Mouse (Mus musculus): ENCODE results near the gene Pik3cb.
A peak's percentile ranks its signal among the peaks of the same experiment; 100 is the strongest.

Pik3cb gene

DNA sequence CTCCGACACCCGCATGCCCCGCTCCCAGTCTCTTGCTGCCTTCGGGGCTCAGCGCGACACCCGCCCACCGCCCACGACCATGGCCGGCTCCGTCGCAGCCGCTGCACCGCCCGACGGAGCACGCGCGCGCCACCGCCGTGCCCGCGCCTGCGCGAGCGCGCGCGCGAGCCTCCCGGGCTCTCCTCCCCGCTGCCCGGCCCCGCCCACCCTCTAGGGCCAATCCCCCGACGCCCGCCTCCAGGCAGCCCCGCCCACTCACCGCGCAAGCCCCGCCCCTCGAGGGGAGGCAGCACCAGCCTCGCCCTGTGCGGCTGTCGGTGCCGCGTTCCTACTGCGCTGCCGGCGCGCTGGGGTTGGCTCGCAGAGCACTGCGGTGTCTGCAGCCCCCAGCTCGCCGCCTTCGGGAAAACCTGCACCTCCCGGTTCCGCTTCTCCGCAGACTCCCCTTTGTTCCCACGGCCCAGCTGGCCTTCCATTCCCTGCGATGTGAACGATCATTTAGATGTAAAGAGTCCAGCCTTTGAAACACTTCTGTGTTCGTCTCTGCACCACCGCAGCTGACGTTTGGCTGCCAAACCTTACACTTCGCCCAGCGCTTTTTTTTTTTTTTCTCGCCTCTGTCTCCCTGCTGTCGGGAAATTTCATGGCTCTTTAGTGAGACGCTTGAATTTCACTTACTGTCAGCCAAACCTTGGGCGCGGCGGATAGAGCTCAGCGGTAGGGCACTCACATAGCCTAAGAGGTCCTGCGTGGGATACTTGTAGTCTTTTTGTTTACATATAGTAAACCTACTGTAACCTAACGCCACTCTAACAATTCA, at the start of gene Pik3cb:
Gene Pik3cb (minus strand): TSS at position 559 of the 820 bp plus-strand sequence.
- peak; percentile 98 to 100 for DNase-seq (ENCODE audit: low spot score in 2 of 2)

DNA sequence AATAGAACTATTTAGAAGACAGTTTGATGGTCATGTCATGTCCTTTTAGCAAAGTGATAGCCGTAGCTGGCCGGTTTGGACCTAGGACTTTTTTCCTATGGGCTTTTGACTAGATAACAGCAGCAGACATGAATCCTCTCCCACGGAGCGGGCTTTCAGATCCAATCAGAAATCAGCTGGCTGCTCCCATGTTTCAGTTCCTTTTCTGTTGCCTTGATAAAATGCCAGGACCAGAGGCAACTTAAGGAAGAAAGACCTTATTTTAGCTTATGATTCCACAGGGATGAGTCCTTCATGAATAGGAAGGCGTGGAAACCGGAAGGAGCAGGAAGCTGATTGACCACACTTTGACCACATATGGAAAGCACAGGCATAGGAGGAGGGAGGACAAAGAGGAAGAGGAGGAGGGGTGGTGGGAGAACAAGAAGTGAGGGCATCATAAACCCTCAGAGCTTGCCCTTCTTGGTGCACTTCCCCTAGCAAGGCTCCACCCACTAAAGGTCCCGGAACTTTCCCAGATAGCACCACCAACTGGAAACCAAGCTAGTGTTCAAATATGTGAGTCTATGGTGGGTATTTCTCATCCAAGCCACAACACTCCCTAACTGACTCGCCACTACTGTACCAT, 42.7 kb upstream of the Pik3cb start:
- DNase-seq (ENCODE audit: low spot score in 2 of 2), result no peak

DNA sequence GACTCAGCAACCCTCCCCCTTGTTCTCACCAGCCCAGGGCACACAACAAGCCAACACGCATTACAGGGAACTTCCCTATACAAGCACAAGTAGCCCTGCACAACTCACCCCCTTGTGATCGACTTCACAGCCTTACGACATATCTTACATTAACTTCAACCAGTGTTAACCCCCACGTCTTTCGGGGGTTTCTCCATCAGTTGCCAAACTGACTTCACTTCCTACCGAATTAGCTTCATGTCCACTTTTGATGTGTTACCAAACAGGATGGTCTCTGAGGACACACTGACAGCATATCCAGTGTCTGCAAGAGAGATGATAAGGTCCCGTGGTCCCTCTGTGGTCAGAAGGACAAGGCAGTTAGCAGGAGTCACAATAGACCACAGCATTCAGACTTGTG, 41.7 kb upstream of the Pik3cb start:
- no peak for DNase-seq (ENCODE audit: low spot score in 2 of 2)

DNA sequence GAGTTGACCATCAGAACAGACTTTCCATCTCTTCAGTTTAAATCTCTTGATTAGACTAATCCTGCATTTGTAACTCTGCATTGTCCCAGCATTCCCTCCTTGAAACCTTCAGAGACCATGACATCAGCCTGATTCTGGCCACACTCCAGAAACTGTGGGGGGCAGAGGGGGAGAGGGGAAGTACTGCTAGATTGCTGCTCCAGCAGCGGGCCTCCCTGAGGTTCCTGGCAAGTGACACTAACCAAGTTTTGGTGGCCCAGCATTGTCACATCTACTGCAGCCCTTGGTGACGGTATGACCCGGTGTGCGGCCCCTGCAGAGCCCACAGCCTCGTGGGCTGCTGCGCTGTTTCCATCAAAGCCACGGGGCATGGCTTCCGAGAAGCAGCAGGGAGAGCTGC, 39.9 kb upstream of the Pik3cb start:
- DNase-seq (ENCODE audit: low spot score in 2 of 2), result no peak

GRCm38 (mm10) chr9:99178736-99179135, 38.3 kb upstream of the Pik3cb start:
- DNase-seq (ENCODE audit: low spot score in 2 of 2), result no peak

GRCm38 (mm10) chr9:99175774-99176173, 35.4 kb upstream of the Pik3cb start:
- no peak for DNase-seq (ENCODE audit: low spot score in 2 of 2)

DNA sequence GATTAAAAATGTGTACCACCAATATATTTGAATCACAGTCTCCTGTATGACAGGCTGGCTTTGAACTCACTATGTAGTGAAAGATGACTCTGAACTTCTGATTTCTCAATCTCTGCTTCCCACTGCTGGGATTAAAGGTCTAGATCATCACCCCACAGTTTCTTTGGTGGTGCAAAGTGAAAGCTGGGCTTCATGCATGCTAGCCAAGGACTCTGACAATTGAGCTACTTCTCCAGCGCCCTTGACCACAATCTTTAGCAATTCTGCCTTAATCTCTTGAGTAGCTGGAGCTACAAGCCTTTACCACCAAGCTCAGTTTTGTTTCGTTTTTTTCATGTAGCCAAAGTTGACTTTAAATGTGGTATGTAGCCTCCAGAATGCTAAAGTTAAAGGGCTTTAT, 32.4 kb upstream of the Pik3cb start:
- DNase-seq (ENCODE audit: low spot score in 2 of 2), result no peak

DNA sequence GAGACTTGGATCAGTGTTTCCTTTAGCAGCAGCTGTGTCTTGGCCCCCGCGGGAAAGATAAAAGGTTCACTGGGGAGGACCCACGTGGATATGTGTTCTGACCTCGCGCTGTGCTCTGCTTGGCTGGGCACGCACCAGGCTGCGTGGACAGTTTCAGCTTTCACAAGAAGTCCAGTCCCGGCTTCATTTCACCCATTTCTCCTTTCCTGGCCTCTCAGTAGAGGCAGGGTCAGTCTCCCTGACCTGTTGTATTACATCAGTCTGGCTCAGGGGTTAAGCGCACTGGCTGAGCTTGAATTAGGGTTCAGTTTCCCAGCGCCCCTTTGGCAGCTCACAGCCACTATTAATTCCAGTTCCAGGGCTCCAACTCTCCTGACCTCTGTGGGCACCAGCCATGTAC, 30.8 kb upstream of the Pik3cb start:
- no peak for DNase-seq (ENCODE audit: low spot score in 2 of 2)

GRCm38 (mm10) chr9:99169029-99169428, 28.6 kb upstream of the Pik3cb start:
- DNase-seq (ENCODE audit: low spot score in 2 of 2), result no peak

- DNase-seq (ENCODE audit: low spot score in 2 of 2), result no peak
Measured at GRCm38 (mm10) chr9:99166946-99167345, 26.5 kb upstream of the Pik3cb start.

GRCm38 (mm10) chr9:99165956-99166355, 25.5 kb upstream of the Pik3cb start:
- no peak for DNase-seq (ENCODE audit: low spot score in 2 of 2)

GRCm38 (mm10) chr9:99164664-99165226, 24.3 kb upstream of the Pik3cb start:
- DNase-seq (ENCODE audit: low spot score in 2 of 2), result no peak

GRCm38 (mm10) chr9:99164148-99164503, 23.7 kb upstream of the Pik3cb start:
- no peak for DNase-seq (ENCODE audit: low spot score in 2 of 2)

DNA sequence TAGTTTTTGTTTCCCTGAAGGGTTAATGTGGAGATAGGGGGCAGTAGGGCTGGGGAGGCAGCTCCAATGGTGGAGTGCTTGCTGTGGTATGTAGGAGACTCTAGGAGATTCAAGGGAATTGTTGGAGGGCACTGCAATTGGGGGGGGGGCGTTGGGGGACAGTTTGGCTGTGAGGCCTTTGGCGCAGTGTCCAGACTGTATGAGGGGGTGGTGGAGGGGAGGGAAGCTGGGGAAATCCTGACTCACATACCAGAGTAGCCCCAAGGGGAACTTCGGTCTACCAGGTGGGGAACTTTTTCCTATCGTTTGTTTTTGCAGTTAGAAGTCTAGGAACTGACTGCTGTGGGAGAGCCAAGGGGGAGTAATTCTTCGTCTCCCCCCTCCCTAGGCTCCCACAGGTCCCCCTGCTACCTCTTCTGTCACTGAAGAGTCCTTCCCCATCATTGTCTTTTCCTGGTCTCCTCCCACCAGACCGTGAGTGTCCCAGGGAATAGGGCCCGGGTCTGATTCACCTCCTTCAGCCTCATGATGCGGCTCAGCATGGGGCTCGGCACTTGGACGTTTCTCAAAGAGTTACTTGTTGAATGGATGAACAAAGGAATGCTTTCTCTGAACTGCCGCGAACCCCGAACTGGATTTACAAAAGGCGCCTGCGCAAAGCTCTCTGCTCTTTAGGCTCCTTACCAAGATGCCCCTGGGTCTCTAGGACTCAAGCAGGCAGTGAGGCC, 23.2 kb upstream of the Pik3cb start:
- DNase-seq (ENCODE audit: low spot score in 2 of 2), result no peak

DNA sequence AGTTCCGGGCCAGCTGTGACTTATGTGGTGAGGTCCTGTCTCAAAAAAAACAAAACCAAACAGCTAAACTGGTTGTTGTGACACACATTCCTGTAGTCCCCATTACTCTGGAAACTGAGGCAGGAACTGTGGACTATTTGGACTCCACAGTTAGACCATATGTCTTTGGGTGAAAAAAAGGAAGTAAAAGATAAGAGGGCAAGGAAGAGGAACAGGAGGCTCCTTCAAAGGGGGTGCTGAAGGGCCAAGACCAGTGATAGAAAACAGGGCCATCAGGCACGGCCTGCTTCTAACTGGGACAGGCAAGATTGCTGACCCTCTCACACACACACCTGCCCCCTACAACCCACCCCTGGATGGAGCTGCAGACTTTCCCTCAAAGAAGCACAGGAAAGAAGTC, 22.4 kb upstream of the Pik3cb start:
- DNase-seq (ENCODE audit: low spot score in 2 of 2), result no peak

- no peak for DNase-seq (ENCODE audit: low spot score in 2 of 2)
Measured at GRCm38 (mm10) chr9:99160780-99161179, 20.4 kb upstream of the Pik3cb start.

GRCm38 (mm10) chr9:99159932-99160331, 19.5 kb upstream of the Pik3cb start:
- no peak for DNase-seq (ENCODE audit: low spot score in 2 of 2)

GRCm38 (mm10) chr9:99158708-99159107, 18.3 kb upstream of the Pik3cb start:
- no peak for DNase-seq (ENCODE audit: low spot score in 2 of 2)

DNA sequence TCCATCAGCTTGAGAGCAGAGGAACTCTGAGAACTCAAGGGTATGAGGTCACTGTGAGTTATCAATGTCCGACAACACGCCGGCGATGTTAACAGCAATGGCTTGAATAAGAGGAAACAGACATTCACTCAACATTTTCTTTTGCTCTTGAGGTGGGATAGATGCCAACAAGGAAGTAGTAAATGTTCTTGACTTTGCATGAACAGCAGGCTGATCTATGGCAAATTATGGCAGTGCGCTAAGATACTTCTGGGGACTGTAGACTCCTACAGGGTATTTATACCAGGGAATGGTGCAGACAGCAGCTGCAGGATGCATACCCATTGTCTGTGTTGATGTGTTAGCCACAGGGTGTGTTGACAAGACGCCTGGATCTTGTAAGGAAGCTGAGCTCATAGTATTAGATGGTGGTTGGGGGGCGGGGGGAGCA, 17.8 kb upstream of the Pik3cb start:
- no peak for DNase-seq (ENCODE audit: low spot score in 2 of 2)

DNA sequence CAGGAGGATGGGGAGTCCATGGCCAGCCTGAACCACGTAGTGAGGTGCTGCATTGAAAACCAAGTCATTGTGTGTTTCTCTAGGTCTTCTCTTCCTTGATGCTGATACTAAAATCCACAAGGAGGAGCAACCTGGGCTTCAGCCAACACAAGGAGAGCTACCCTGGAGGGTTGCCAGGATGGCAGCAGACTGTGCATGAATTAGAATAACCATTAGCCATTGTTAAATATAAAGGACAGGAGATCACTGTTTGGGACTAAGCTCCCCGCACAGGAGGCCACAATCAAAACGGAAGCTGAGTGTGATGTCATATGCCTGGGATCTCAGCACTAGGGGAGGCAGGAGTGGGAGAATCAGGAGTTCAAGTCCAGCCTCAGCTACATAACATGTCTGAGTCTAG, 13.2 kb upstream of the Pik3cb start:
- no peak for DNase-seq (ENCODE audit: low spot score in 2 of 2)

DNA sequence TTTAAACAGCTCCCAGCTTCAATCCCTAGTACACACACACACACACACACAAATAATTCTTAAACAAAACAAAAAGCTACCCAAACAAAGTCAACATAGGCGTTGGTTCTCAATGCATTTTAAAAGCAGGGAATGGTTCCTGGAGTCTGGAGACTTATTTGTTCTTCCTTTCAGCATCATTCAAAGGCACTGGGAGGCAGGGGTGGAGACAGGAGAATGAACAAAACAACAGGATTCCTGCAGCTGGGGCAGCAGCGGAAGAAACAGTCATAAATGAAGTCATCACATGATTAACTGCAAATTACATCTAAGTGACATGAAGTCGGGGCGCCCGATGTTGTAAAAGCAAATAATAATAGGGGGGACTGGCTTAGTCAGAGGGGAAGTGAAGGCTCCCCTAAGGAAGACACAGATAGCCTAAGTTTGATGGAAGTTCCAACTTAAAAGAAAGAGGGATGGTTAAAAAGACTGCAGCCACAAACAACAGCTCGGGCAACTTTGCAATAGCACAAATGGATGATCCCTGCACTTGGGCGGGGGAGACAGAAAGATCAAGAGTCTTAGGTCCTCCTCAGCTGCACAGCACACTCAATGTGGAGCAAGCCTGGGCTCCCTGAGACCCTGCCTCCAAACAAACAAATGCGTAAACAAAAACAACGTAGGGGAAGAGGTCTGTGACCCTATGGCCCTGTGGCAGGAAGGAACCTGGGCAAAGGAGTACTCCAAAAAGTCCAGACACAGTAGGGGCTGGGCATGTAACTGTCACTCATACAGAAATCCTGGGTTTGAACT, 12.5 kb upstream of the Pik3cb start:
- no peak for DNase-seq (ENCODE audit: low spot score in 2 of 2)

Data from thymus, postnatal 10 days (tissue).